Mouse (Mus musculus): ENCODE measurements around the gene Abhd17c.

DNA sequence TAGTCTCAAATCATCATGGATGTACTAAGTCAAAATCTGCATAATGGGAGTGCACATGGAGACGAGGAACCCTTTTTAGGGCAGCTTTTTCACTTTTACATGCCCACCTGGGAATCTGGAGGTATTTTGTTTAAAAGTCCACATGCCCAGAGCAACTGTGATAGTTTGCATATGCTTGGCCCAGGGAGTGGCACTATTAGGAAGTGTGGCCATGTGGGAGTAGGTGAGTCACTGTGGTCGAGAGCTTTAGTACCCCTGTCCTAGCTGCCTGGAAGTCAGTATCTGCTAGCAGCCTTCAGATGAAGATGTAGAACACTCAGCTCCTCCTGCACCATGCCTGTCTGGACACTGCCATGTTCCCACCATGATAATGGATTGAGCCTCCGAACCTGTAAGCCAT is 51.0 kb downstream of the Abhd17c start:
- no peak for TF ChIP-seq CTCF (IDR thresholded peaks at IDR 0.05; ENCODE audit: low read depth, low read length)
- no peak for TF ChIP-seq EP300 (IDR thresholded peaks at IDR 0.05; ENCODE audit: insufficient read depth, low read depth, low read length)
- TF ChIP-seq POLR2A (IDR thresholded peaks at IDR 0.05; ENCODE audit: insufficient read depth, low read length) = no peak

All from ES-Bruce4 (cell line).